Mouse (Mus musculus): ENCODE measurements around the gene Scn11a. TPM values are rescaled to one million over a fixed set of nuclear protein-coding genes. Genes with fewer than 3 reads are reported as not detected.
A peak's percentile ranks its signal among the peaks of the same experiment; 100 is the strongest.

The Scn11a gene
- polyA plus RNA-seq, 1 experiment from 2014 or later = 0.04 TPM

DNA sequence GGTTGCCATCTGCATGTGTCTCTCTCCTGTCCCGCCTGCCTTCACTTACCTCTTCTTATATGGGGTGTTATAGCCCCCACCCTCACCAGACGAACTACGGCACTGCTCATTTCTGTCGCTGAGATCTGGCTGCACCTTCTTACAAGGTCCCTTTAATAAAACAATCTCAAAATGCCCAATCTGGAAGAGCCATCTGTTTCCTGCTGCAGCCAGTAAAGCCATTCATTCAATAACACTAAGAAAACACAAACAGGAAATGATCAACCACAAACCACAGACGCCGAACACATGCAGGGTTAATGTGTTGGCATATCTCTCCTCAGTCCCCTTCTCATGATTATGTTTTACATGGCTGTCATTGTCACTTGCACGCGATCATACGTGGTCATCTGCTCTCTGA, 1.5 kb downstream of the Scn11a start:
- no peaks in the 10 kb centered on the region for H3K27me3 ChIP-seq (ENCODE audit: insufficient read depth, low read length)
- H3K36me3 ChIP-seq (ENCODE audit: insufficient read depth) = no peaks in the 10 kb centered on the region
- H3K4me3 ChIP-seq (ENCODE audit: low read depth, low read length) = no peak overlapping the region
- peak; percentile 59 for DNase-seq
- H3K9me3 ChIP-seq (ENCODE audit: low read depth, low read length) = no peaks in the 10 kb centered on the region
- 31% methylated on average over 9 of the region's 9 CpGs for WGBS
- no peak overlapping the region for H3K9ac ChIP-seq
- peak; percentile 41 for ATAC-seq (ENCODE audit: insufficient read depth)
- H3K4me2 ChIP-seq = no peak overlapping the region; the same call in 1 of the 2 replicates
- TF ChIP-seq CTCF (IDR thresholded peaks at IDR 0.05; ENCODE audit: low read depth) = no peak
- 0 out of 2 replicates have a peak, but pooled peaks cover 5% of the 10 kb centered on the region for H3K4me1 ChIP-seq (ENCODE audit: insufficient read depth)
- H3K27ac ChIP-seq (ENCODE audit: low read depth) = no peak overlapping the region

DNA sequence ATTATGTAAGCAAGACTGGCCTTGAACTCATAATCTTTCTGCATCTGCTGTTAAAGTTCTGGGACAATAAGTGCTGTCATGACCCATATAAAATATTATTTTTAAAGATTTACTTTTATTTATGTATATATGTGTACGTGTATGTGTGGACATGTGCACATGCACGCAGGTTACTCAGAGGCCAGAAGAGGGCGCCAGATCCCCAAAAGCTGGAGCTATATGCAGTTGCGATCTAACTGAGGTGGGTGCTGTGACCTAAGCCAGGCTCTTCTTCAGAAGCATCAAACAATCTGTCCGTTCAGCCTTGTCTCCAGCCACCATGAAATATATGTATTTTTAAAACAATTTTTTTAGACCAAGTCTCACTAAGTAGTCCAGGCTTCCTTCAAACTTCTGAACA, 11.6 kb downstream of the Scn11a start:
- no peaks in the 10 kb centered on the region for H3K36me3 ChIP-seq (ENCODE audit: insufficient read depth)

DNA sequence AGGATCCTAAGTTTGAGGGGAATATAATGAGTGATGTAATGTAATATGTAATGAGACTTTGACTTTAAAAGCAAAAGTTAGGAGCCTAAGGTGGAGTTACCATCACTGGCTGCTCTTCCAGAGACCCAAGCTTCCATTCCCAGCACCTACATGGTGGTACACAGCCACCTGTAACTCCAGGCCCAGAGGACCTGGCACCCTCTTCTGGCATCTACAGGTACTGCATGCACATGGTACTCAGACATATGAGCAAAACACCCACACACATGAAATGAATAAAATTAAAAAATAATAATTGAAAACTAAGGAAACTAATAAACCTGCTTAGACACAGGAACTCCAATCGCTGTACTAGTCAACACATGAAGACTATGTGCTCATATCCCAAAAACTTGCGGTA, 18.8 kb downstream of the Scn11a start:
- WGBS = 66% methylated on average over 2 of the region's 2 CpGs
- H3K36me3 ChIP-seq (ENCODE audit: insufficient read depth) = no peaks in the 10 kb centered on the region
- no peak overlapping the region for H3K4me2 ChIP-seq
- no peak overlapping the region for H3K4me3 ChIP-seq (ENCODE audit: low read depth, low read length)
- no peak overlapping the region for H3K9ac ChIP-seq
- no peaks in the 10 kb centered on the region for H3K9me3 ChIP-seq (ENCODE audit: low read depth, low read length)
- DNase-seq (no peak), ATAC-seq (ENCODE audit: insufficient read depth) (no peak)
- no peaks in the 10 kb centered on the region for H3K4me1 ChIP-seq (ENCODE audit: insufficient read depth)
- H3K27me3 ChIP-seq (ENCODE audit: insufficient read depth, low read length) = no peaks in the 10 kb centered on the region
- no peak overlapping the region for H3K27ac ChIP-seq (ENCODE audit: low read depth)
- peak; percentile 44 for TF ChIP-seq CTCF (IDR thresholded peaks at IDR 0.05; ENCODE audit: low read depth)

More for the DNA sequence above, 11.6 kb downstream of the Scn11a start:
- no peak for ATAC-seq (ENCODE audit: insufficient read depth)
- 92% methylated on average over 5 of the region's 5 CpGs for WGBS
- H3K4me1 ChIP-seq (ENCODE audit: insufficient read depth) = no peaks in the 10 kb centered on the region
- no peak overlapping the region for H3K27ac ChIP-seq (ENCODE audit: low read depth)
- H3K4me2 ChIP-seq = no peak overlapping the region
- H3K27me3 ChIP-seq (ENCODE audit: insufficient read depth, low read length) = no peaks in the 10 kb centered on the region
- H3K9me3 ChIP-seq (ENCODE audit: low read depth, low read length) = 0 out of 2 replicates have a peak, but pooled peaks cover 4% of the 10 kb centered on the region
- H3K4me3 ChIP-seq (ENCODE audit: low read depth, low read length) = no peak overlapping the region
- DNase-seq = no peak
- peak; percentile 20; the same call in 1 of the 2 replicates for TF ChIP-seq CTCF (IDR thresholded peaks at IDR 0.05; ENCODE audit: low read depth)
- no peak overlapping the region for H3K9ac ChIP-seq

DNA sequence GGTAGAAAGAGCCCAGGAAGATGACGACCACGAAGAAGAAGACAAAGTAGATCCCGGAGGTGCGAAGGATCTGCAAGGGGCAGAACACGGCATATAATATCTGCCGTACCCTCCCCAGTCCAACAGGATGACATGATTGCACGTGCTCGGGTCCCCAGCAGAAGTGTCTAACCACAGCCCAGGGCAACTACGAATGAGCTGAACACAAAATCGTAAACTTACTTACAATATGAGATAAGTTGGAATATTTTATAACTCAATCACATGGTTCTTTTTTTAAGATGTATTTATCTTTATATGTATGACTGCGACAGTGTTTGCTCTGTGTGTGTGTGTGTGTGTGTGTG, 20.8 kb downstream of the Scn11a start:
- Histone ChIP-seq H3K4me2 (no peak overlapping the region), H3K27ac (ENCODE audit: low read depth) (no peak overlapping the region), H3K27me3 (ENCODE audit: insufficient read depth, low read length) (no peaks in the 10 kb centered on the region), H3K36me3 (ENCODE audit: insufficient read depth) (no peaks in the 10 kb centered on the region), H3K4me1 (ENCODE audit: insufficient read depth) (no peaks in the 10 kb centered on the region), H3K9ac (no peak overlapping the region), H3K4me3 (ENCODE audit: low read depth, low read length) (no peak overlapping the region), H3K9me3 (ENCODE audit: low read depth, low read length) (no peaks in the 10 kb centered on the region)
- ATAC-seq (ENCODE audit: insufficient read depth) (no peak), DNase-seq (no peak)
- WGBS = 67% methylated on average over 11 of the region's 11 CpGs
- TF ChIP-seq CTCF (IDR thresholded peaks at IDR 0.05; ENCODE audit: low read depth) = no peak

DNA sequence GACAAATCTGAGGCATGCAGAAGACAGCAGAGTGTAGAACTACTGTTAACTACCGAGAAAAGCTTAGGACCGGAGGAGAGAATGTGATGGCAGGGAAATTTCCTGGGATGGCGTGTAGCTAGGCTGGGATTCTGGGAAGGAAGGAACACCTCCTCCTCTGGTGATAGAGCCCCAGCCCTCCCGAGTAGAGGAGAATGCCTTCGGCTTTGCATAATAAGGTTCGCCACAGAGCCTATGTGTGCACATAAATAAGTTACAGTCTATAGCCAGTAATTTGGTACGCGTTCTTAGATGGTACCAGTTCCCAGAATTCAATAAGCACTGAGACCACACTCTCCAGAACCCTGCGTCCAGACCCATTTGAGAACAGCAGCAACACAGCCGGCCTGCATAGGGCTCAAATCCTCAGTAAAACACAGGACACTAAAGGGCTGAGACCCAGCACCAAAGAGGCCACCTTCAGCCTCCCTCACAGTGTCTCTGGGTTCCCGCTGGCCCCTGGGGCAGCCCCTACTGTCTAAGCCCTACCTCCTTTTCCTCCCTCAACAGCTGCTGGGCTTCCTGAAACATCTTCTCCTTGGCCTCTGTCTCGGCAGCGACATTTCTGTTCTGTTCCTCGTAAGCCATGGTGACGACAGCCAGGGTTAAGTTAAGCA, 21.3 kb downstream of the Scn11a start:
- Histone ChIP-seq H3K27ac (ENCODE audit: low read depth) (no peak overlapping the region), H3K4me2 (no peak overlapping the region), H3K4me1 (ENCODE audit: insufficient read depth) (no peaks in the 10 kb centered on the region), H3K36me3 (ENCODE audit: insufficient read depth) (no peaks in the 10 kb centered on the region), H3K9me3 (ENCODE audit: low read depth, low read length) (no peaks in the 10 kb centered on the region), H3K9ac (no peak overlapping the region), H3K27me3 (ENCODE audit: insufficient read depth, low read length) (no peaks in the 10 kb centered on the region), H3K4me3 (ENCODE audit: low read depth, low read length) (no peak overlapping the region)
- 65% methylated on average over 15 of the region's 15 CpGs for WGBS
- TF ChIP-seq CTCF (IDR thresholded peaks at IDR 0.05; ENCODE audit: low read depth) = no peak
- DNase-seq = no peak
- no peak for ATAC-seq (ENCODE audit: insufficient read depth)

DNA sequence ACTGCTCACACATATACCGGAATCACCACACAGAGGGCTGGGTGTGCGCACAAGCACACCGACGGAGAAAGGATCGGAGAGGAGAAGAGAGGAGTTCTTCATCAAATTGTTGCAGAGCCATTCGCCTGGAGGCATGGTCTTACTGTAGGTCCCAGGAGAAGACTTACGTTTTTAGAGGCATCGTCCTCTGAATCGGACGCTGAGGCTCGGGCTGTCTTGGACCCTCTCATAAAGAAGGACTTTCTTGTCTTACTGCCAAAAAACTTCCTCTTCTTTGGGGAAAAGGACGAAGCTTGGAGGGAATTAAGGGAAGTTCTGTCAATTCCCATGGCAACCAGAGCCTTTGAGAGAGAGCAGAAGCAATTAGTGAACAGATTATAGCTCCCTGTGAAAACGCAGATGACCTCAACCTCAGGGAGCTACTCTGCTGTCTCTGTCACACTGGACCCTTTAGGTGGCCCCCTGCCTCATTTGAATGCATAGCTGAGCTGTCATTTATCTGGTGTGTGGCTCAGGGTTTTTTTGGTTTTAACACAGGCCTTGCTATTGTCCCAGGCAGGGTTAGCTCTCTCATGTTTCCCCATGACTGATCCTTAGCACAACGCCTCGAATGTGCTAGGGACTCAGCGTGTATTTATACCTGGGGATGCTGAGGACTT, 22.0 kb downstream of the Scn11a start:
- DNase-seq = peak; percentile 17
- 68% methylated on average over 16 of the region's 16 CpGs for WGBS

DNA sequence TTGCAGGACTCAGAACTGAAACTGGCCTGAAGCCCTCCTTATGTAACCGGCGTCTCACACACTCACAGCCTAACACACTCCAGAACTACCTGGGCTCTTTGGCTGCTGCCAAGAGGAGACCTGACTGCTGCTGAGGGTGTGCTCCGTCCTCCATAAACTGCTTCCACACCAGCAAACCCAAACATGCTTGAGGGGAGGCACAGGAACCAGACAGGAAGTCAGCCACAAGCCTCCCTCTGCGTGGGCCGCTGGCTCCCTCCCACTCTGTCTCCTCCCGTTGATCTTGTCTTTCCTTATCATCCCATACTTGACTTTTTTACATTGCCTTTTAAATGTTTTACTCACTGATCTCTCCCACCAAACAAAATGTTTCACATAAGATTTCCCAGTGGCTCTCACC, 23.8 kb downstream of the Scn11a start:
- Histone ChIP-seq H3K27ac (ENCODE audit: low read depth) (no peak overlapping the region), H3K4me1 (ENCODE audit: insufficient read depth) (no peaks in the 10 kb centered on the region), H3K4me2 (no peak overlapping the region), H3K36me3 (ENCODE audit: insufficient read depth) (no peaks in the 10 kb centered on the region), H3K9ac (no peak overlapping the region), H3K4me3 (ENCODE audit: low read depth, low read length) (no peak overlapping the region), H3K27me3 (ENCODE audit: insufficient read depth, low read length) (no peaks in the 10 kb centered on the region), H3K9me3 (ENCODE audit: low read depth, low read length) (no peaks in the 10 kb centered on the region)
- TF ChIP-seq CTCF (IDR thresholded peaks at IDR 0.05; ENCODE audit: low read depth) = no peak
- DNase-seq = no peak
- ATAC-seq (ENCODE audit: insufficient read depth) = no peak
- 41% methylated on average over 6 of the region's 6 CpGs for WGBS

More for the DNA sequence above, 22.0 kb downstream of the Scn11a start:
- H3K36me3 ChIP-seq (ENCODE audit: insufficient read depth) = no peaks in the 10 kb centered on the region
- no peak overlapping the region for H3K27ac ChIP-seq (ENCODE audit: low read depth)
- ATAC-seq (ENCODE audit: insufficient read depth) = no peak
- no peak for TF ChIP-seq CTCF (IDR thresholded peaks at IDR 0.05; ENCODE audit: low read depth)
- H3K9me3 ChIP-seq (ENCODE audit: low read depth, low read length) = no peaks in the 10 kb centered on the region
- no peak overlapping the region for H3K4me2 ChIP-seq
- no peaks in the 10 kb centered on the region for H3K27me3 ChIP-seq (ENCODE audit: insufficient read depth, low read length)
- no peaks in the 10 kb centered on the region for H3K4me1 ChIP-seq (ENCODE audit: insufficient read depth)
- H3K4me3 ChIP-seq (ENCODE audit: low read depth, low read length) = no peak overlapping the region
- no peak overlapping the region for H3K9ac ChIP-seq

All from lung, embryonic 14.5 days (tissue).